Mouse (Mus musculus) ES-E14 (cell line): Measurements from ENCODE around the gene Col20a1. TPM values are rescaled to one million over a fixed set of nuclear protein-coding genes. Genes with fewer than 3 reads are reported as not detected.

Source experiments
- DNase-seq: peaks from one replicate; pipeline ENCODE4 v3.0.0-alpha.2; 2013; ENCODE audit warnings: low read depth, low spot score
- H3K27ac ChIP-seq: 2 replicates; pipeline ENCODE4 v1.5.1; 2012; ENCODE audit warnings: low read depth, mild to moderate bottlenecking, low read length, moderate library complexity, mixed read lengths; ENCODE audit not compliant: poor library complexity, insufficient read depth, severe bottlenecking
- H3K36me3 ChIP-seq: 2 replicates; pipeline ENCODE4 v1.6.1; 2012; ENCODE audit warnings: mild to moderate bottlenecking, low read length, moderate library complexity, mixed read lengths; ENCODE audit not compliant: control insufficient read depth, poor library complexity, insufficient read depth, severe bottlenecking
- H3K4me1 ChIP-seq, 2 experiments: fragments of 150-350 bp in 1 of 2; sonication (generic) in 1 of 2; 2 replicates each; pipeline ENCODE4 v1.6.1; 2012; ENCODE audit warnings: low read length in 2 of 2, mild to moderate bottlenecking in 1 of 2, mixed read lengths in 1 of 2; ENCODE audit not compliant: control insufficient read depth in 2 of 2, insufficient read depth in 2 of 2, poor library complexity in 1 of 2
- H3K4me3 ChIP-seq, 2 experiments: fragments of 150-350 bp in 1 of 2; sonication (generic) in 1 of 2; 2 replicates each; pipeline ENCODE4 v1.5.1; 2012; ENCODE audit warnings: low read length in 2 of 2, low read depth in 1 of 2, mild to moderate bottlenecking in 1 of 2, mixed read lengths in 1 of 2; ENCODE audit not compliant: insufficient read depth in 1 of 2, poor library complexity in 1 of 2, severe bottlenecking in 1 of 2
- H3K9ac ChIP-seq: 2 replicates; pipeline ENCODE4 v1.6.1; 2012; ENCODE audit warnings: low read depth, mild to moderate bottlenecking, low read length, mixed read lengths; ENCODE audit not compliant: poor library complexity, insufficient read depth, severe bottlenecking
- H3K9me3 ChIP-seq: fragments of 150-350 bp; sonication (generic); 2 replicates; pipeline ENCODE4 v1.6.1; 2012; ENCODE audit warnings: low read depth, mild to moderate bottlenecking, low read length; ENCODE audit not compliant: control insufficient read depth, insufficient read depth
- CHD2 ChIP-seq: IDR thresholded peaks from 2 replicates; pipeline ENCODE4 v1.6.1; 2014; ENCODE audit warnings: mild to moderate bottlenecking, low read depth, low read length, inconsistent platforms
- HCFC1 ChIP-seq: IDR thresholded peaks from 2 replicates; pipeline ENCODE4 v1.6.1; 2012; ENCODE audit warnings: low read length, inconsistent platforms, borderline replicate concordance; ENCODE audit not compliant: insufficient read depth
- MAFK ChIP-seq: IDR thresholded peaks from 2 replicates; pipeline ENCODE4 v1.6.1; 2014; ENCODE audit warnings: mild to moderate bottlenecking, low read depth, low read length, inconsistent platforms; ENCODE audit not compliant: insufficient read depth
- ZC3H11A ChIP-seq: IDR thresholded peaks from 2 replicates; pipeline ENCODE4 v1.6.1; 2012; ENCODE audit warnings: low read depth, mild to moderate bottlenecking, inconsistent platforms, low read length, borderline replicate concordance
- ZNF384 ChIP-seq: IDR thresholded peaks from 2 replicates; pipeline ENCODE4 v1.6.1; 2012; ENCODE audit warnings: low read depth, low read length, inconsistent platforms
- in situ Hi-C, 2 experiments: fragments of 600-800 bp; cut with MboI; formaldehyde crosslinking; loops; one replicate each; pipeline ENCODE4 v1.15.1; 2025; ENCODE audit warnings: low sequenced_read_pairs in 2 of 2, inconsistent platforms in 1 of 2; ENCODE audit not compliant: unreplicated experiment in 2 of 2
- total RNA-seq: library from RNA; depleted of rRNA; stranded (reverse); fragments of 300-350 nt; gene quantifications from 2 replicates; pipeline ENCODE4 v1.2.3, GENCODE M21; 2012

Col20a1 gene
- total RNA-seq, 1 experiment: 0.80 TPM

- no peak for DNase-seq
- in situ Hi-C loops: no loop called here
Measured at GRCm38 (mm10) chr2:180962616-180963308, 23.6 kb upstream of the Col20a1 start.

GRCm38 (mm10) chr2:180963956-180964355, 22.4 kb upstream of the Col20a1 start:
- Histone ChIP-seq H3K27ac (no peak overlapping the region), H3K4me1 (peaks cover 0 to 3% of the 10 kb centered on the region in 2 experiments; a peak in 1 of 4 replicates), H3K36me3 (0 out of 2 replicates have a peak, but pooled peaks cover 2% of the 10 kb centered on the region), H3K4me3 (no peak overlapping the region), H3K9ac (no peak overlapping the region), H3K9me3 (no peaks in the 10 kb centered on the region)
- TF ChIP-seq ZNF384 (no peak), ZC3H11A (peak; percentile 48; the same call in 1 of the 2 replicates)
- DNase-seq: peak; percentile 78
- in situ Hi-C loops: no loop called here

More at GRCm38 (mm10) chr2:180962616-180963308, 23.6 kb upstream of the Col20a1 start:
- Histone ChIP-seq H3K9ac (no peak overlapping the region), H3K9me3 (no peaks in the 10 kb centered on the region), H3K27ac (no peak overlapping the region), H3K4me3 (no peak overlapping the region), H3K4me1 (no peaks in the 10 kb centered on the region), H3K36me3 (no peaks in the 10 kb centered on the region)
- TF ChIP-seq ZC3H11A: no peak
- no peak for TF ChIP-seq ZNF384

GRCm38 (mm10) chr2:180966092-180966882, 20.0 kb upstream of the Col20a1 start:
- H3K9ac ChIP-seq: peak overlapping the region; percentile 94
- no peak for DNase-seq
- no peaks in the 10 kb centered on the region for H3K9me3 ChIP-seq
- TF ChIP-seq HCFC1: no peak
- TF ChIP-seq ZC3H11A: no peak
- no peak for TF ChIP-seq CHD2
- TF ChIP-seq MAFK: no peak
- no peak for TF ChIP-seq ZNF384
- in situ Hi-C loops: no loop called here
- H3K4me3 ChIP-seq: peak overlapping the region; percentile 87 to 100
- H3K27ac ChIP-seq: no peak overlapping the region; the same call in 1 of the 2 replicates
- H3K36me3 ChIP-seq: peaks cover 9% of the 10 kb centered on the region
- H3K4me1 ChIP-seq: peaks cover 0 to 3% of the 10 kb centered on the region in 2 experiments; a peak in 1 of 4 replicates

- peak within 1 kb of the TSS; percentile 87 to 100 for H3K4me3 ChIP-seq
- peaks cover 0 to 3% of the 10 kb centered on the region in 2 experiments; a peak in 1 of 4 replicates for H3K4me1 ChIP-seq
- in situ Hi-C loops: no loop called here
- H3K9me3 ChIP-seq: no peaks in the 10 kb centered on the region
- H3K9ac ChIP-seq: peak within 1 kb of the TSS; percentile 94
- TF ChIP-seq MAFK: no peak
- TF ChIP-seq HCFC1: 0 out of 2 replicates have a peak, but pooled peaks have one; percentile 35
- H3K27ac ChIP-seq: no peak within 1 kb of the TSS; the same call in 1 of the 2 replicates
- peaks cover 18% of the 10 kb centered on the region for H3K36me3 ChIP-seq
- DNase-seq: peak; percentile 63
Measured at GRCm38 (mm10) chr2:180967010-180967763, 19.1 kb upstream of the Col20a1 start, which contains the start of gene Arfgap1. TSS of gene Arfgap1 (plus strand) at chr2:180967225.
